Mouse (Mus musculus) cortical plate, adult 2 months (tissue): ENCODE data around the gene Gm4787. TPM values are rescaled to one million over a fixed set of nuclear protein-coding genes. Genes with fewer than 3 reads are reported as not detected.
"Not testable (repeated sequence)": the region's sequence is repeated elsewhere in the genome, so short reads cannot be mapped to it uniquely, and the experiment has no call there.

ENCODE experiments used
- H3K27ac ChIP-seq: fragments of 200-500 bp; 2 replicates; pipeline ENCODE4 v1.5.1; 2012; ENCODE audit warnings: low read length, control low read depth, inconsistent platforms; ENCODE audit not compliant: insufficient read depth
- H3K4me1 ChIP-seq: fragments of 200-500 bp; 2 replicates; pipeline ENCODE4 v1.6.1; 2011; ENCODE audit warnings: low read length; ENCODE audit not compliant: control insufficient read depth, insufficient read depth
- H3K4me3 ChIP-seq: fragments of 200-500 bp; 2 replicates; pipeline ENCODE4 v1.5.1; 2011; ENCODE audit warnings: mild to moderate bottlenecking, low read length, control low read depth; ENCODE audit not compliant: insufficient read depth
- CTCF ChIP-seq: fragments of 200-500 bp; IDR thresholded peaks from 2 replicates; pipeline ENCODE4 v1.5.1; 2011; ENCODE audit warnings: mild to moderate bottlenecking, control low read depth, low read length; ENCODE audit not compliant: insufficient read depth; ENCODE audit errors: extremely low read depth
- POLR2A ChIP-seq: fragments of 200-500 bp; IDR thresholded peaks from 2 replicates; pipeline ENCODE4 v1.6.1; 2011; ENCODE audit warnings: mild to moderate bottlenecking, low read length, control low read depth; ENCODE audit not compliant: insufficient read depth; ENCODE audit errors: extremely low read depth
- polyA plus RNA-seq: library from polyadenylated mRNA; depleted of rRNA; stranded (reverse); fragments of >200 nt; gene quantifications from 2 replicates; pipeline ENCODE4 v1.2.3, GENCODE M21; 2012; rRNA removed

Gm4787 gene
- polyA plus RNA-seq, result 2.1 and 2.2 TPM in 2 replicates

DNA sequence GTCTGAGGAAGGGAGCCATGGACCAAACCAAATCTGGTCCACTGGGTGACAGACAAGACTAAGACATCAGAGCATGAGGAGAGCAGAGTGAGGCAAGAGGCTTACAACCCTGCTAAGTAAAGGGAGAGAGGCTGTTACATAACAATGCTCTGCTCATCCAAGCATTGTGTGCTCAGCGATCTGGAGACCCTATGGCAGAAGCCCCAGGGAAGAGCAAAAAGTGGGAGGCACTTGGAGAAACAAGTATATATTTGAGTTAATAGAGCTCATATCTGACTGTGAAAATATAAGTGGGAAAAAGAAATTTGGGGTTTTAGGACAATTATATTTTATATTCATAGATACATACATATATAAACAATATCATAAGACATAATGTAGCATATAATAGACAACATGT is at the start of gene Gm4787:
Gm4787 (minus strand) TSS at position 101 of the 400 bp plus-strand sequence.
- H3K27ac ChIP-seq, H3K4me3 ChIP-seq, H3K4me1 ChIP-seq: not testable (repeated sequence)

DNA sequence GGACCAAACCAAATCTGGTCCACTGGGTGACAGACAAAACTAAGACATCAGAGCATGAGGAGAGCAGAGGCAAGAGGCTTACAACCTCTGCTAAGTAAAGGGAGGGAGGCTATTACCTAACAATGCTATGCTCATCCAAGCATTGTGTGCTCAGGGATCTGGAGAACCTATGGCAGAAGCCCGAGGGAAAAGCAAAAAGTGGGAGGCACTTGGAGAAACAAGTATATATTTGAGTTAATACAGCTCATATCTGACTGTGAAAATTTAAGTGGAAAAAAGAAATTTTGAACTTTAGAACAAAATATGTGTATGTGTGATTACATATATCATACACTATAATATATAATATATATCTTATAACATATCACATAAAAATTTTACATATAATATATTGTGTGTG is 42.6 kb upstream of the Gm4787 start, which contains the start of gene Adam4:
Adam4 (minus strand) TSS at position 101 of the 400 bp plus-strand sequence.
- no peaks in the 10 kb centered on the region for H3K4me1 ChIP-seq
- no peak for TF ChIP-seq POLR2A
- TF ChIP-seq CTCF, result no peak
- no peak within 1 kb of the TSS for H3K4me3 ChIP-seq
- no peak within 1 kb of the TSS for H3K27ac ChIP-seq

DNA sequence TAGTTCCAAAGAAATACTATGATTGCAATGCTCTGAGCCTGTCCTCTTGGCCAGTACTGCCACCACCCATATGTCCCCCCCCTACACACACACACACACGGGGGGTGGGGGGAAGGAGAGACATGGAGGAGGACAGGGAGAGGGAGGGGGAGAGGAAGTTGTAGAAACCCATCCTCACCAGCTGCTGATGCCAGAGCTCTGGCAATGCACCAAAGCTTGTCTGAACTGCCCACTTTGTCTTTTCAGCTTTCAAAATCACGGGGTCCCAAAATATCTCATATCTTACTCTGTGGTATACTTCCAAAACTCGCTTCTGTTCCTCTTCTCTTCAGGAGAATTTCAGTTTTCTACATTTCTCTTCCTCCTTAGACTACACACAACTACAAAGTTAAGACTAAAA is 33.9 kb upstream of the Gm4787 start:
- Histone ChIP-seq H3K4me3 (no peak overlapping the region), H3K4me1 (no peaks in the 10 kb centered on the region), H3K27ac (no peak overlapping the region)
- TF ChIP-seq POLR2A (no peak), CTCF (no peak)

DNA sequence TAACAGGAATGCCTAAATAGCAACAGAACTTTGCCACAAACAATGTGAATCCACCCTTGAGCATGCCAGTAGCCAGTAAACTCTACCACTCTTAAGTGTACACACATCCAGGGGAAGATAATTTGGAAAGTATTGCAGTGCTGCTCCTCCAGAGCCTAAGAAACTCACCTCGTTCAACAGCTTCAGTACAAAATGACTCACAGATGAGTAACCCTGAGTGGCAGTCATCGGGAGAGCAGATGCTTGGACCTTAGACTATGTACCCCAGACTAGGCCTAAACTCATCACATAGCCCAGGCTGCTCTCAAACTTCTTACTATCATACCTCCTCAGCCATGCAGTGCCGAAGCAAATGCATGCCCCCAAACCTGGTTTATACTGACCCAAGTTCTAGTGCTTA is 29.7 kb upstream of the Gm4787 start:
- TF ChIP-seq CTCF (no peak), POLR2A (no peak)
- Histone ChIP-seq H3K4me3 (no peak overlapping the region), H3K4me1 (no peaks in the 10 kb centered on the region), H3K27ac (no peak overlapping the region)

- TF ChIP-seq POLR2A (no peak), CTCF (peak; percentile 93)
- H3K27ac ChIP-seq, result no peak overlapping the region
- no peaks in the 10 kb centered on the region for H3K4me1 ChIP-seq
- no peak overlapping the region for H3K4me3 ChIP-seq
These were observed 22.9 kb upstream of the Gm4787 start for GRCm38 (mm10) chr12:81402187-81402586.

DNA sequence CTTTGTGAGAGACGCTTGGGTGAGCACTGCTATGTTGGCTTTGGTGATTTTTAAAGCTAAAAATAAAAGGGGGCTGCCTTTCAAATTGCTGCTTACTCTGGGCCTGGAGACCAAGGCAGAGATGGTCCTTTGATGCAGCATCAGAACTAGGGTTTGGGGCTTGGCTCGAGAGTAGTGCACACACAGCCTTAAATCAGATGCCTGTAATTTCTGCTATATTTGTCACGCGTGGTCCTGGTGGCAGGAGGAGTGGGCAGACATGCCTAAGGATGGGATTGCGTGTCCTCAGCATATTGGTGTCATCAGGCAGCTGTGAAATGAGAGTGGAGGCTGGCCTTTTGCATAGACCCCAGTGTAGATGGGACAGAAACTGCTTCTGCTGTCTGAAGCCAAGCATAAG is 45.4 kb downstream of the Gm4787 start:
- Histone ChIP-seq H3K4me1 (peaks cover 2% of the 10 kb centered on the region; the same call in 1 of the 2 replicates), H3K27ac (no peak overlapping the region), H3K4me3 (peak overlapping the region; percentile 60; the same call in 1 of the 2 replicates)
- TF ChIP-seq POLR2A (no peak), CTCF (no peak)

GRCm38 (mm10) chr12:81332875-81333421 is 46.3 kb downstream of the Gm4787 start, which contains the start of gene Slc8a3:
Slc8a3 (minus strand) TSS chr12:81333180.
- TF ChIP-seq CTCF (no peak), POLR2A (peak; percentile 68)
- peaks cover 2% of the 10 kb centered on the region; the same call in 1 of the 2 replicates for H3K4me1 ChIP-seq
- peak within 1 kb of the TSS; percentile 72 for H3K27ac ChIP-seq
- peak within 1 kb of the TSS; percentile 60 for H3K4me3 ChIP-seq

DNA sequence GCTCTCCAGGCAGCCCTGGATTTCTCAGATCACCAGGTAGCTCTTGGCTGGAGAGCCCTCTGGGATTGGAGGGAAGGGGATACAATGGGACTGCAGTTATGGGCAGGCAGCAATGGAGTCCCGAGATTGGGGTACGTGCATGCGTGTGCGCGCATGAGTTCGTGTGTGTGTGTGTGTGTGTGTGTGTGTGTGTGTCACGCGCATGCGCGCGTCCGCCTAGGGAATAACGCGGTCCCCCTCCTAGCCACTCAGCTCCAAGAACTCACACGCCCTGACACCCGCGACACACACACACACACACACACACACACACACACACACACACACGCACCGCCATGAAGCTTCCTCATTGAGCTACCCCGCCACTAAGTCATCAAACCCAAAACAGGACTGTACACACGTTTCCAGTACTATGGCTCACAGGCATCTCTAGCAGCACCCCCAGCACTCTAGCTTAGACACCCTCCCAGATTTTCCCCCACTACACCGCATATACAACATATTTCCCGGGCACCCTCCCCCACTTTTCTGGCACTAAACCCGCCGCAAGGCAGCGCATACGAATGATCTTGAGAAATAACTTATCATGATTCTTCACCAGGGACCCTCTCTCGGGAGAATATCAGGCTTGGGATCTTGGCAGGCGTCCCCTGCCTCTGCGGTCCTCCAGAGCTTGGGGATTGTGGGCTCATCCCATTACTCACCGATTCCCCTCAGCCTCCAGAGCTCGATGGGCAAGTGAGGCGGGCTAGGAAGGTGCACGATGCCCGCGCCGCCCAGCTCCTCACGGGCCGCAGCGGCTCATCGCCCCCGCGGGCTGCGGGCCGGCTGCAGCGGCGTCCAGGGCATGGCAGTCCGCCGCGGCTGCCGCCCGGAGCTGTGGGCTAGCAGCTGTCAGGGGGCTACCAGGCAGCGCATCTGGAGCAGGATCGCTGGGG is 47.1 kb downstream of the Gm4787 start:
- Histone ChIP-seq H3K4me1 (peaks cover 2% of the 10 kb centered on the region; the same call in 1 of the 2 replicates), H3K4me3 (peak overlapping the region; percentile 60), H3K27ac (peak overlapping the region; percentile 72)
- TF ChIP-seq CTCF (no peak), POLR2A (peak; percentile 30; the same call in 1 of the 2 replicates)

- Histone ChIP-seq H3K27ac (no peak overlapping the region), H3K4me1 (peaks cover 2% of the 10 kb centered on the region; the same call in 1 of the 2 replicates), H3K4me3 (peak overlapping the region; percentile 60; the same call in 1 of the 2 replicates)
- TF ChIP-seq POLR2A, result no peak
- TF ChIP-seq CTCF, result no peak
These were observed 48.1 kb downstream of the Gm4787 start for GRCm38 (mm10) chr12:81331046-81331638.

Other genes with a start within 250 kb of the Gm4787 start
- 9.3 and 9.8 TPM in 2 replicates for gene Slc8a3, start 46.3 kb downstream of the Gm4787 start, polyA plus RNA-seq
- 1.3 and 1.5 TPM in 2 replicates for gene Adam4, start 42.5 kb upstream of the Gm4787 start, polyA plus RNA-seq
- 54.1 and 71.7 TPM in 2 replicates for gene Cox16, start 105.7 kb upstream of the Gm4787 start, polyA plus RNA-seq
- gene Gm20498, start 153.4 kb upstream of the Gm4787 start, polyA plus RNA-seq, result 25.9 and 27.3 TPM in 2 replicates
- 24.7 and 24.8 TPM in 2 replicates for gene Synj2bp, start 153.4 kb upstream of the Gm4787 start, polyA plus RNA-seq
- 0.30 and 0.38 TPM in 2 replicates for gene Adam21, start 189.0 kb upstream of the Gm4787 start, polyA plus RNA-seq
- gene Med6, start 215.5 kb upstream of the Gm4787 start, polyA plus RNA-seq, result 30.3 and 34.0 TPM in 2 replicates